Mouse (Mus musculus): Measurements from ENCODE around the gene Prkd2. TPM values are rescaled to one million over a fixed set of nuclear protein-coding genes. Genes with fewer than 3 reads are reported as not detected.

Gene Prkd2
- 242 TPM for polyA plus RNA-seq (2017; shearing (Covaris generic))

DNA sequence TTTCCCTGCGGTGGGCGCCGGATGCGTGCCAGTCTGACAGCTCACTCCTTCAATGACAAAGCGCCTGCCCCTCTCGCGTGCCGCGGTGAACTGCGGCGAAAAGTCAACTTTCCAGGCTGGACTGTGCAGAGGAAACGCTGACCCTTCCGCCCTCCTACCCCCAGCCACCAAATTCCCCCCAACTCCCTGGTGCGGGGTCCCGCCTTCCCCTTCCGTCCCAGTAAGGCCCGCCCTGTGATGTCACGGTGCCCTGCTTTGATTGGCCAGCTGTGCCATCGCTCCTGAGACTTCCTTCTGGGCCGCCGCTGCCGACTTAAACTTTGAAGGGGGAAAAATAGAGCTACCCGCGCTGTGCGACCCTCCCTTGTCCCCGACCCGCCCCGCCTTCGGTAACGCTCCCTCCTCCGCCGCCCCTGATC is at the start of gene Prkd2:
Prkd2 (plus strand) TSS at position 258 of the 419 bp plus-strand sequence.

GRCm38 (mm10) chr7:16815351-16815941 is 27.3 kb upstream of the Prkd2 start, which contains the start of gene Strn4:
Gene Strn4 (plus strand): TSS chr7:16815889.

GRCm38 (mm10) chr7:16816475-16817122 is 26.1 kb upstream of the Prkd2 start, which contains the start of gene Fkrp:
Gene Fkrp (minus strand): TSS chr7:16816732.

DNA sequence AGATGAGACGGTGACA is 32.4 kb downstream of the Prkd2 start, which contains the start of gene Dact3:
Dact3 (plus strand) TSS at position 8 of the 16 bp plus-strand sequence.

GRCm38 (mm10) chr7:16891641-16892351 is 49.1 kb downstream of the Prkd2 start, which contains the start of gene Gng8:
Gene Gng8 (plus strand): TSS chr7:16891786.

DNA sequence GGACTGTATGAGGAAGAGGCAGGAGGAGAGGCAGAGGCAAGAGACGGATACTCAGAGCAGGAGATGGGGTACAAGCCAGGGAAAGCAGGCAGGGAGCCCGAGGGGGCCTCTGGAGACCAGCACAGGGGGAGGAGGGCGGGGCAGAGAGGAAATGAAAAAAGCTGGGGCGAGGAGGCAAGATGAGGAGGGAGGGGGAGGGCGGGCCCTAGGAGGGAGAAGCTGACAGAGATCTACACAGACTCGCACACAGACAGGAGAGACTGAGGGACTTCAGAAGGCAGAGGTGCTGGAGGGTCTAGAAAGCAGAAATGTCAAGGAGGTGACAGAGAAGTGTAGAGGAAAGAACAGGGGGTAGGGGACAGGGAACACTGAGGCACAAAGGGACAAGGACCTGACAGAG is 63.6 kb downstream of the Prkd2 start, which contains the start of gene Ptgir:
Ptgir (plus strand) TSS at position 210 of the 400 bp plus-strand sequence.

Other genes with a start within 250 kb of the Prkd2 start
- gene Arhgap35, start 227.9 kb upstream of the Prkd2 start, polyA plus RNA-seq (2017; shearing (Covaris generic)): 4.8 TPM
- 1.7 TPM for gene Ceacam15, start 167.2 kb upstream of the Prkd2 start, polyA plus RNA-seq (2017; shearing (Covaris generic))
- gene Ceacam9, start 121.0 kb upstream of the Prkd2 start, polyA plus RNA-seq (2017; shearing (Covaris generic)): not detected
- gene Ap2s1, start 104.5 kb upstream of the Prkd2 start, polyA plus RNA-seq (2017; shearing (Covaris generic)): 207 TPM
- 99.6 TPM for gene Slc1a5, start 61.6 kb upstream of the Prkd2 start, polyA plus RNA-seq (2017; shearing (Covaris generic))
- 25.3 TPM for gene Strn4, start 27.0 kb upstream of the Prkd2 start, polyA plus RNA-seq (2017; shearing (Covaris generic))
- gene Fkrp, start 26.2 kb upstream of the Prkd2 start, polyA plus RNA-seq (2017; shearing (Covaris generic)): 6.5 TPM
- not detected for gene Dact3, start 32.4 kb downstream of the Prkd2 start, polyA plus RNA-seq (2017; shearing (Covaris generic))
- not detected for gene Gng8, start 48.9 kb downstream of the Prkd2 start, polyA plus RNA-seq (2017; shearing (Covaris generic))
- gene Ptgir, start 63.6 kb downstream of the Prkd2 start, polyA plus RNA-seq (2017; shearing (Covaris generic)): 8.3 TPM
- gene Calm3, start 81.2 kb downstream of the Prkd2 start, polyA plus RNA-seq (2017; shearing (Covaris generic)): 71.9 TPM
- gene Pnmal2, start 101.8 kb downstream of the Prkd2 start, polyA plus RNA-seq (2017; shearing (Covaris generic)): not detected
- not detected for gene Pnmal1, start 116.8 kb downstream of the Prkd2 start, polyA plus RNA-seq (2017; shearing (Covaris generic))
- gene Gm42372, start 140.2 kb downstream of the Prkd2 start, polyA plus RNA-seq (2017; shearing (Covaris generic)): 5.4 TPM
- 0.12 TPM for gene Ccdc8, start 149.8 kb downstream of the Prkd2 start, polyA plus RNA-seq (2017; shearing (Covaris generic))
- gene Ppp5c, start 185.0 kb downstream of the Prkd2 start, polyA plus RNA-seq (2017; shearing (Covaris generic)): 141 TPM
- 1.5 TPM for gene Hif3a, start 219.5 kb downstream of the Prkd2 start, polyA plus RNA-seq (2017; shearing (Covaris generic))
- gene Psg16, start 231.1 kb downstream of the Prkd2 start, polyA plus RNA-seq (2017; shearing (Covaris generic)): 0.71 TPM

Measured in inflammation-experienced regulatory T-cells, adult 16 weeks (primary cell).